Mouse (Mus musculus): ENCODE data around the gene Tmem178b.

- TF ChIP-seq CTCF (IDR thresholded peaks at IDR 0.05; ENCODE audit: control insufficient read depth, insufficient read depth, low read length) (no peak), POLR2A (IDR thresholded peaks at IDR 0.05; ENCODE audit: borderline replicate concordance, control insufficient read depth, low read depth, low read length) (no peak)
Measured at GRCm38 (mm10) chr6:40049909-40050484, 176.9 kb downstream of the Tmem178b start.
